Mouse (Mus musculus): ENCODE data around the gene Prkra. TPM values are rescaled to one million over a fixed set of nuclear protein-coding genes. Genes with fewer than 3 reads are reported as not detected.
A peak's percentile ranks its signal among the peaks of the same experiment; 100 is the strongest.

Prkra gene
- total RNA-seq (2021), result 10 to 100 TPM; 11.9 to 14.9 TPM

DNA sequence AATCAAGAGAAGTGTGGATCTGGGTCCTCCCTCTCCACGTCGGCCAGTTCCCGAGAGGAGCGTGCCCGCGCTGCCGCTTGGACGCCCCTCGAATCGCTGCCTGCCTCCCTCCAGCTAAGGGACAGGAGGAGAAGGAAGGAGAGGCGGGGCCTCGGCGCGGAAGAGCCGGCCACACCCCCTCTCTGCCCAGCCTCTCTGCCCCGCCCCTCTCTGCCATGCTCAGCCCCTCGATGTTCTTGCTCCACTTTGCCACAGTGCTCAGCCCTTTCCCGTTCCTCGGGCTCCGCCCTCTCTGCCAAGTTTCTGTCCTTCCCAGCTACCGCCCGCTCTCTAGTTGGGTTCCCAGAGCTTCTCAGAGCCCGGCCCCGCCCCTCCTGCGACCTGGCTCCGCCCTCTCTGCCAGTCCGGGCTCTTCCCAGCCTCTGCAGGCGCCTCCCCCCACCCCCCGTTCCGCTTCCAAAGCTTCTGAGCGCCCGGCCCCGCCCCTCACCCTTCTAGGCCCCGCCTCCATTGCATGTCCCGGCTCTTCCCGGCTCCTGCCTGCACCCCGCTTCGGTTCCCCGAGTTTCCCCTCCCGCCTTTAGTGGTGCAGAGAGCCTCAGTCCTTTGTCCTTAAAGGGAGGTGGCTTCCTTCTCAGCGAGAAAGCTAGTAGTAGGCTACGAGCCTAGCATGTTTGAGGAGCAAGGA lies at the start of gene Prkra, which contains the start of gene Pjvk:
Gene Prkra (minus strand): TSS at position 133 of the 688 bp plus-strand sequence.
Gene Pjvk (plus strand): TSS at position 594 of the 688 bp plus-strand sequence.
- intact Hi-C loops (cut with DNase I), result loop anchor here (1.0 kb wide), 1 partner anchor 25 kb away; the partner anchor contains the start of gene Fkbp7
- DNase-seq, result peak; percentile 98 to 99

GRCm38 (mm10) chr2:76695290-76695689 lies 47.5 kb upstream of the Prkra start:
- DNase-seq, result no peak
- intact Hi-C loops (cut with DNase I), result no loop called here

GRCm38 (mm10) chr2:76693765-76694164 lies 46.0 kb upstream of the Prkra start:
- DNase-seq, result no peak
- intact Hi-C loops (cut with DNase I), result no loop called here

- DNase-seq, result peak; percentile 69 to 77
- intact Hi-C loops (cut with DNase I), result no loop called here
Measured at GRCm38 (mm10) chr2:76690436-76691204, 42.8 kb upstream of the Prkra start.

DNA sequence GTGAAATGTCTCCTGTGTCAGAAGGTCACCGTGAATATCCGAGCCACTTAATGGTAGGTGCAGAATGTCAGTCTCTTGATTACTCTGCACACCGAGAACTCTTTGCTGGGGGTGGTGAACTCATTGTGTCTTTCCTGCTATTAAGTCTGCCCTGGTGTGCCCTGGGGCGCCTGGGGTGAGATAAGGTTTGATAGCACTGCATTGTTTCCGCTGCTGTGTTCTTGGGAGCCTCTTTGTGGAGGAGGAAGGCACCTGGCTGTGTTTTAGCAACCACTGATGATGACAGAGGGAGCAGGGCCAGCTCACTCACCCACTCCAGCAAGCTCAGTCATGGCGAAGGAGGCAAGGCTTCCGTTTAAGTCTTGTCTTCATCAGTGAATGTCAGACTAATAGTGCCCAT lies 40.3 kb upstream of the Prkra start:
- intact Hi-C loops (cut with DNase I), result no loop called here
- DNase-seq, result no peak

DNA sequence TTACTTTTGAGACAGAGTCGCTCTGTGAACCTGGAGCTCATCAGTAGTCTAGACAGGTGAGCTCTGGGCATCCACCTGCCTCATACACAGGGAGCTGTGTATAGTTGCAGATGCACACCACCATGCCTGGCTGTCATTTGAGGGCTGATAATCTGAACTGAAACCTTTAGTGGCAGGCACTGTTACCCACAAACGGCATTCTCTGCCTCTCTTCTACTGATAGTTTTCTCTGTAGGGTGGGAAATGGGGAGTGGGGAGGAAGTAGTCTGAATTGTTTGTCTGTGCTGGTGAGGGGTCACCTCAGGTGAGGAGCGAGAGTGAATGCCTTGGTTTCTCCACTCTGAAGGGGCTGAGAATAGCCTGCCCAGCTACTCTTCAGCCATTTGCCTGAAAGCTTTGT lies 39.8 kb upstream of the Prkra start:
- intact Hi-C loops (cut with DNase I), result no loop called here
- no peak for DNase-seq

DNA sequence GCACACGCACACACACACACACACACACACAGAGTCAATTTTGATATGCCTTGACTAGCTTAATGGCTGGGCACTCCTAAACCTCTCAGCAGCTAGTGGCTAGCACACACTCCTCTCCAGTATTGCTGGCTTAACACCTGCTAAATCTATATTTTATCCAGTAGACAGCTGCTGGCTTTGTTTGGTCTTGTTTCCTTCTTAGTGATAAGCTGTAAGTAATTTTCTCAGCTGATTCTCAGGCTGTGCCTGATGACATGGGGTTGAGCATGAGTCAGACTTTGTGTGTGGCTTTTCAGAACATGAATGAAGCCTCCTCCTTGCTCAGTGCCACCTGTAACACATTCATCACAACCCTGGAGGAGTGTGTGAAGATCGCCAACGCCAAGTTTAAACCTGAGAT lies 39.2 kb upstream of the Prkra start:
- DNase-seq, result no peak
- intact Hi-C loops (cut with DNase I), result no loop called here

DNA sequence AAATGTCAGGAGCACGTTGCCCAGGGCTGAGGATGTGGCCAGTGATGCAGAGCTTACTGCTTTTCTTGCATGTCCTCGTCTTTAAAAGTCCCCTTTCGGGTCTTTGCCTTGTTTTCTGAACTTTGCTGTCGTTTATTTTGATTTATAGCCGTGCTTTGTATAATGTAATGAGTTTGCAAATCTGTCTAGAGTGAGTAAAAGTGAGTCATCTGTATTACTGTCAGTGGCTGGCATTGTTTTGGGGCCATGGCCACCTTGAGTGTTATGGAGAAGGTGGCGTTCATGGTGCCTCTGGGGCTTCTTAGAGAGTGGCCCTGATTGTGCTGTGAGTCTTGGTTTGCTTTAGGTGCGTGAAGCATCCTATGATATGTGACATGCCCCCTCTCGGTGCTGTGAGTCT lies 34.5 kb upstream of the Prkra start:
- intact Hi-C loops (cut with DNase I), result no loop called here
- no peak for DNase-seq

- no peak for DNase-seq
- intact Hi-C loops (cut with DNase I), result no loop called here
Measured at GRCm38 (mm10) chr2:76676401-76677226, 28.8 kb upstream of the Prkra start.

- no peak for DNase-seq
- intact Hi-C loops (cut with DNase I), result no loop called here
Measured at GRCm38 (mm10) chr2:76675949-76676348, 28.1 kb upstream of the Prkra start.

DNA sequence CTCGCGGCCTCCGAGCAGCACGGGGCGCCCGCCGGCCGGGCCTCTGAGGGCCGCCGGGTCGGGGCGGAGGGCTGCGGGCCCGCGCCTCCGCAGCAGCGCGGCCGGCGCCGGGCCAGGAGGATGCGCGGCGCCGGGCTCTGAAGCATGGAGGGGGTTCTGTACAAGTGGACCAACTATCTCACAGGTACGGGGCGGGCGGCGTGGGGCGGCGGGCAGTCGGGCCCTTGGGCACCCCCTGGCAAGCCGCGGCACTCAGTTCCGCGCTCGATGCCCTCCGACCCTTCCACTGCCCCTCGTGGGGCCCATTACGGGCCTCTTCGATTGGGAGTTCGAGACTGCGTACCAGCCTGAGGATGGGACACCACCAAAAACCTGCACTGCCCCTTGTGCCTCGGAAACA lies 27.6 kb upstream of the Prkra start:
- DNase-seq, result no peak
- intact Hi-C loops (cut with DNase I), result no loop called here

DNA sequence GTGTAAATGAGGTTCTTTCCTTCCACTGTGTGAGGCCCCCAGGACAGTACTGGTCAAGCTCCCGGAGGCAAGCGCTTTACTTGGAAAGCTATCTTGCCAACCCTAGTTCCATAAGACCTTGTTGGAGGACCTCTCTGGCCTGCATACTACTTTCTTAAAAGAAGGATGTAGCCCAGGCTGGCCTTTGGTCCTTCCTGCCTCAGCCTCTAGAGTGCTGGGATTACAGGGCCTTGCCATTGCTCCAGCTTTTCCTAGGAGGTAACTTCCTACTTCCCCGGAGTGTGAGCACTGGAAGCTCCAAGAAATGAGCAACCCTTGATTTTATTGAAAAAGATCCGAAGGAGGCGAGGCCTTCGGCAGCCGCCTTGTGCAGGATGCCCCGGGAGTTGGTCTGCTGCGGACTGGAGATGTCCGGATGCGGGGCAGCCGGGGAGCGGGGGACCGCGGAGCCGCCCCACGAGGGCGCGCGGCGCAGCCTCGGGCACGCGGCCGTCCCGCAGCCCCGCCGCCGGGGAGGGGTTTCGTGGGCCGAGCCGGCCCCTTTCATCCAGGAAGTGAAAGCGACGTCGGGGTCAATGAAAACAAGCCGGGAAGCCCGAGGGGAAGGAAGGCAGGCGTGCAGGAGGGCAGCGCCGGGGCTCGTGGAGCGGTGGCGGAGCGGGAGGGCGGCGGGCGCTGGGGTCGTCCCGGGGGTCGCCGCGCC lies 27.1 kb upstream of the Prkra start, which contains the start of gene Plekha3:
Gene Plekha3 (plus strand): TSS at position 557 of the 703 bp plus-strand sequence.
- DNase-seq, result peak; percentile 82 to 86
- intact Hi-C loops (cut with DNase I), result no loop called here

- intact Hi-C loops (cut with DNase I), result loop anchor here (1.0 kb wide), 1 partner anchor 25 kb away; the partner anchor contains the start of genes Pjvk and Prkra
- peak; percentile 50 to 58 for DNase-seq
Measured at GRCm38 (mm10) chr2:76673472-76674081, 25.8 kb upstream of the Prkra start.

GRCm38 (mm10) chr2:76672966-76673392 lies 25.2 kb upstream of the Prkra start, which contains the start of gene Fkbp7:
Gene Fkbp7, minus strand, starts transcription at chr2:76673116.
- intact Hi-C loops (cut with DNase I), result loop anchor here (1.0 kb wide), 1 partner anchor 25 kb away; the partner anchor contains the start of genes Pjvk and Prkra
- peak; percentile 90 to 91 for DNase-seq

DNA sequence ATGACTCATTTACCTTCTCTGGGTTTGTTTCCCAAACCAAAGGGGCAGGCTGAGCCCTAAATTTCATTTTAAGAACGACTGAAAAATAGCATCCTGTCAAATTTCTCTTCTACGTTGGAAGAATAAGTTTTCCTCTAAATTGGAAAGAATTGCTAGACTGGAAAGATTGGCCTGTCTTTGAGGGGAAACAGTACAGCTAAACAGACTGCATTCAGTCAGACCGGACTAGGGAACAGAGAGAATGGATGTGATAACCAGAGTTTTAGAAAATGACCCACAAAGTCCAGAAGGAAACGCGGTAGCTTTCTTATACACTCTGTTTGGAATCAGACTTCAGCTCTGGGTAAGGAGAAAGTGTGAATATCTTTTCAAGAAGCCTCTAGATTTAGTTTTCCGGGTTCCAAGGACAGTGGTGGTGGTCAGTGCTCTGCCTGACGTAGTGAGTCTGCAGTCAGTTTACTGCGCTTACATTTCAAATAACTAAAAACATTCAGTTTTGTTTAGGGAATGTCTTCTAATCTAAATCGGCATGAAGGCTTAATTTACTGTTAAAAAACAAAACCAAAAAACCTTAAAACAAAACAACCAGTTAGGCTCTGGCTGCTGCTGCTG lies 24.4 kb upstream of the Prkra start:
- intact Hi-C loops (cut with DNase I), result no loop called here
- DNase-seq, result no peak

DNA sequence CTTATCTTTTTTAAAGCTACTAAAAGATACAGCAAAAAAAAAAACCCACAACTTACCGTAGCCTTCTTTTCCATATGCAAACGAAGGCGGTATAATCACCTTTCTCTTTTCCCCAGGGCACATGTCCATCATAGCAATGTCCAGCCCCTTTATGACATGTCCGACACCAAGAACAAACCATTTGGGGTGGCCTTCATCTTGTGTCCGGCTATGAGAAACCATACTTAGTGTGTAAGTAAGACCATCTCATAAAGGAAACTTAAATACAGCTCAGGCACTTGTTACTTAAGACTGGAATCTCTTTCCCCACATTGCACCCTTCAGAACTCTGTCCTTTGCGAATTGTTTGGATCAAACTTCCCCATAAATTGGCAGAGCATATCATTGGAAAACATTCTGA lies 23.8 kb upstream of the Prkra start:
- DNase-seq, result no peak
- intact Hi-C loops (cut with DNase I), result no loop called here

DNA sequence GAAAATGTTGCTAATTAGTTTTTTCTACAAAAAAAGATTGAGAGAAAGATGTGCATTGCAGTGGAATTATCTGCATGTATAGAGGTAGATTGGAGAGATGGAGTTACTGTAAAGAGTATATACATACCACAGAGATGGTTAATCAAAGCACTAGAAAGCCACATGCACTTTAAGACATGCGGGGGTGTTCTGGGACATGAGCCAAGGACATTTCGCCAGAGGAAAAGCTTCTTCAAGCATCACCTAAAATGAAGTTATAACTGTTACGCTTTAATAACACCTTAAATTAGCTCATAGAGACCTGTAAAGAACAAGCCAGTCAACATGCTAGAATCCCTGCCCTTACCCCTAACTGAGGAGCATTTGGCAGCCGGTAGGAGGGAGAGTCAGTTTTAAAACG lies 19.4 kb upstream of the Prkra start:
- intact Hi-C loops (cut with DNase I), result no loop called here

DNA sequence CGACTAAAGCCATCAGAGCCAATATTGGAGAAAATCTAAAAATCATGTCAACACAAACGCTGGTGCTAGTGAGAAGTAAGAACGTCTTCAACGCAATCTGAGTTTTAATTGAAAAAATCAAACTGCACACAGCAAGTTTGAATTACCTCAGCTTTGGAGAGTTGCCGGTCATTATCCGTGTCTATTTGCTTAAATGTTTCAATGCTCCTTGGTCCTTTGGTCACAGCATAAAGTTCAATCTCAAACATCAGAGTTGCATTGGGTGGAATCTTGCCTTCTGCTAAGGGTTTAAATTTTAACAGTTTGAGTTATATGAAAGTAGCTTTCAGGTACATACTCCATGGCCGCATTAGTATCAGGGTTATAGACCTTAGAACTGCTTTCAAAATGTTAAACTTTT lies 17.7 kb upstream of the Prkra start:
- intact Hi-C loops (cut with DNase I), result no loop called here
- DNase-seq, result no peak

More for the DNA sequence above, 19.4 kb upstream of the Prkra start:
- DNase-seq, result no peak

DNA sequence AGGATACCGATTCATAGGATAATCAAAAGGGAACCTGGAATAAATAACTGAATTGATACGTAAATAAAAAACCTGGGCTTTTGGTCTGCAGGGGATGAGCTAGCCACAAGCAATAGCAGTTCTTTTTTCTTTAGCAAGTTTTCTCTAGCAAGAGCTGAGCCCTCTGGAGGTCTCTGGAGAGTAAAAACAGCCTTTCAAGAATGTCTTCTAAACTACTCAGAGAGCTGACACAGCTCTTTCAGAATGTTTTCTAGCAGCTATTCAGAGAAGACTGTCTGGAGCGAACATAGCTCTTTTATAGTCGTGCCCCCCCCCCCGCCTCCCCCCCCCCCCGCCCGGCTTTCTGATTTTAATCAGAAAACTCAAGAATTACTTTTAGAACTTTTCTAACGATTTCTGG lies 11.6 kb upstream of the Prkra start:
- DNase-seq, result no peak
- intact Hi-C loops (cut with DNase I), result no loop called here

Measured in heart, postnatal 36 days (tissue).